Mouse (Mus musculus) embryonic facial prominence, embryonic 11.5 days (tissue): ENCODE measurements around the gene Prss44. TPM values are rescaled to one million over a fixed set of nuclear protein-coding genes. Genes with fewer than 3 reads are reported as not detected.

Experiments used
- ATAC-seq: fragments of 200-750 bp; cut with Nextera tagmentation; replicated peaks from 2 replicates; pipeline ENCODE4 v1.8.0; 2017; ENCODE audit warnings: low read depth; ENCODE audit not compliant: insufficient number of reproducible peaks, low FRiP score, low TSS enrichment
- DNase-seq: peaks from one replicate; pipeline ENCODE4 v3.0.0-alpha.2; 2015; ENCODE audit warnings: low spot score
- H3K27ac ChIP-seq: fragments of 300-500 bp; sonication (generic); replicated peaks from 2 replicates; pipeline ENCODE4 v1.5.1; 2014; ENCODE audit warnings: mild to moderate bottlenecking, low read depth, low read length, control low read depth
- H3K27me3 ChIP-seq: fragments of 300-500 bp; sonication (generic); 2 replicates; pipeline ENCODE4 v1.6.1; 2014; ENCODE audit warnings: mild to moderate bottlenecking, low read length, moderate library complexity, mixed read lengths; ENCODE audit not compliant: control insufficient read depth, insufficient read depth
- H3K36me3 ChIP-seq: fragments of 300-500 bp; sonication (generic); replicated peaks from 2 replicates; pipeline ENCODE4 v1.6.1; 2014; ENCODE audit warnings: low read depth, mild to moderate bottlenecking, low read length, moderate library complexity, mixed read lengths; ENCODE audit not compliant: control insufficient read depth, insufficient read depth
- H3K4me1 ChIP-seq: fragments of 300-500 bp; sonication (generic); 2 replicates; pipeline ENCODE4 v1.6.1; 2014; ENCODE audit warnings: low read length, mixed read lengths; ENCODE audit not compliant: control insufficient read depth, insufficient read depth
- H3K4me2 ChIP-seq: fragments of 300-500 bp; sonication (generic); 2 replicates; pipeline ENCODE4 v1.6.1; 2014; ENCODE audit warnings: low read depth, mild to moderate bottlenecking, control low read depth, low read length, moderate library complexity
- H3K4me3 ChIP-seq: fragments of 300-500 bp; sonication (generic); 2 replicates; pipeline ENCODE4 v1.5.1; 2014; ENCODE audit warnings: low read depth, low read length, control low read depth
- H3K9ac ChIP-seq: fragments of 300-500 bp; sonication (generic); replicated peaks from 2 replicates; pipeline ENCODE4 v1.6.1; 2014; ENCODE audit warnings: mild to moderate bottlenecking, control low read depth, low read length
- H3K9me3 ChIP-seq: fragments of 300-500 bp; sonication (generic); replicated peaks from 2 replicates; pipeline ENCODE4 v1.6.1; 2016; ENCODE audit warnings: mild to moderate bottlenecking, low read length, inconsistent platforms, mixed read lengths; ENCODE audit not compliant: control insufficient read depth
- WGBS: fragments of 180-500 bp; shearing (Covaris S2); extraction: QIAGEN DNeasy Blood & Tissue Kit; methylation state at CpG from one replicate; pipeline ENCODE4 v1.1.7; 2014; 5-methylcytosine and 5-hydroxymethylcytosine counted together
- polyA plus RNA-seq: library from polyadenylated mRNA; unstranded; fragments of >200 nt; fragmentation: Nextera tagmentation; extraction: Ambion mirVana; gene quantifications from 2 replicates; pipeline ENCODE4 v1.2.1, GENCODE M21; 2014

Gene Prss44
- polyA plus RNA-seq, 1 experiment from 2014 or later = not detected

DNA sequence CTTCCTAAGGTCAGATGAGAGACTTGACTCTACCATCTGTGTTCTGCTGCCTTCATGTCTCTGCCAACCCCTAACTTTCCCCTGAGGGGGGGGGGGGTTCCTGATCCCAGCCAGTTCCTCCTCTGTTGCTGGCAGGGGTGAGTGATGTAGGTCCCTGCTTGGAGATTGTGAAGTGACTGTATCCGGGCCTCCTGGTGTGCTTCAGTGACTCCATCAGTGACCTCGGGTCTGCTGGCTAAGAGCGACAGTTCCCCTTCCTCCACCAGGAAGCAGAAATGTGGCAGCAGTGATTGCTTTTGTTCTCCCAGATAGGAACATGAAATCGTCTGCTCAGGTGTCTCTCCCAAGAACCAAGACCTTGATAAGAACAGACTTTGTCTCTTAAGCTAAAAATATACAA, 43.1 kb downstream of the Prss44 start:
- H3K9ac ChIP-seq = no peak overlapping the region
- ATAC-seq (no peak), DNase-seq (no peak)
- 67% methylated on average over 4 of the region's 4 CpGs for WGBS
- H3K27ac ChIP-seq = no peak overlapping the region
- no peak overlapping the region for H3K4me3 ChIP-seq
- H3K36me3 ChIP-seq = no peaks in the 10 kb centered on the region
- peaks cover 4% of the 10 kb centered on the region; the same call in 1 of the 2 replicates for H3K27me3 ChIP-seq
- no peak overlapping the region for H3K4me2 ChIP-seq
- no peaks in the 10 kb centered on the region for H3K4me1 ChIP-seq
- no peaks in the 10 kb centered on the region for H3K9me3 ChIP-seq

DNA sequence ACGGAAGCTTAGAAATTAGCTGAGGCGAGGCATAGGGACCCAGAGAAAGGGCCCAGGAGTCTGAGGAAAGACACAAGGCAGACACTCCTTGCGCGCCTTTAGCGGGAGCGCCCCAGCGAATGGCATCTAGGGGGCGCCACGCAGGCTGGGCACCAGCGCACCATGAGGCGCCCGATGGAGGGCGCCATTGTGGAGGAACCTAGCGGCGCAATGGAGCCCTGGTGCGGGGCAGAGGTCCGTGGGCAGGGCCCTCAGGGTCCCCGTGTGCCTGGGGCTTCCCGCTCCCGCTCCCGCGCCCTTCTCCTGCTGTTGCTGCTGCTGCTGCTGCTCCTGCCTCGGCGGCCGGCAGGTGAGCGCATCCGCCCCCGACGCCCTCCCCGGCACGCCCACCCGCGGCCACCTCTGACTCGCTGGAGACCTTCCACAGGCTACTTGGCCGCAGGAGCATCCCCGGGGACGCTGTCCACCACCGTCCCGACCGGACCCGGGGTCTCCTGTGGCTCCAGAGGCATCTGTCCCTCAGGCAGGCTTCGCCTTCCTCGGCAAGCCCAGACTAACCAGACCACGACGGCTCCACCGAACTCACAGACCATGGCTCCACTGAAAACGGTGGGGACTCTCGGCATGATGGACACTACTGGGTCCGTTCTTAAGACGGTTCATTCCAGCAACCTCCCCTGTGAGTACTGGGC, 44.1 kb downstream of the Prss44 start, which contains the start of gene Prss50:
Gene Prss50, plus strand, starts transcription at position 187 of the 692 bp plus-strand sequence.
- 6% methylated on average over 44 of the region's 50 CpGs for WGBS
- DNase-seq = peak; percentile 67
- no peak within 1 kb of the TSS for H3K27ac ChIP-seq
- no peaks in the 10 kb centered on the region for H3K9me3 ChIP-seq
- H3K9ac ChIP-seq = 0 out of 2 replicates have a peak within 1 kb of the TSS, but pooled peaks have one; percentile 15
- H3K36me3 ChIP-seq = no peaks in the 10 kb centered on the region
- H3K27me3 ChIP-seq = peaks cover 4% of the 10 kb centered on the region; the same call in 1 of the 2 replicates
- H3K4me3 ChIP-seq = peak within 1 kb of the TSS; percentile 26
- H3K4me2 ChIP-seq = peak within 1 kb of the TSS; percentile 67
- no peaks in the 10 kb centered on the region for H3K4me1 ChIP-seq
- no peak for ATAC-seq

- Histone ChIP-seq H3K9me3 (no peaks in the 10 kb centered on the region), H3K27ac (no peak overlapping the region), H3K36me3 (no peaks in the 10 kb centered on the region), H3K27me3 (peaks cover 4% of the 10 kb centered on the region; the same call in 1 of the 2 replicates), H3K4me3 (no peak overlapping the region), H3K4me1 (no peaks in the 10 kb centered on the region), H3K4me2 (no peak overlapping the region), H3K9ac (no peak overlapping the region)
- no peak for ATAC-seq
- no peak for DNase-seq
- WGBS = 34% methylated on average over 5 of the region's 5 CpGs
These were observed 44.7 kb downstream of the Prss44 start for GRCm38 (mm10) chr9:110858523-110858922.

DNA sequence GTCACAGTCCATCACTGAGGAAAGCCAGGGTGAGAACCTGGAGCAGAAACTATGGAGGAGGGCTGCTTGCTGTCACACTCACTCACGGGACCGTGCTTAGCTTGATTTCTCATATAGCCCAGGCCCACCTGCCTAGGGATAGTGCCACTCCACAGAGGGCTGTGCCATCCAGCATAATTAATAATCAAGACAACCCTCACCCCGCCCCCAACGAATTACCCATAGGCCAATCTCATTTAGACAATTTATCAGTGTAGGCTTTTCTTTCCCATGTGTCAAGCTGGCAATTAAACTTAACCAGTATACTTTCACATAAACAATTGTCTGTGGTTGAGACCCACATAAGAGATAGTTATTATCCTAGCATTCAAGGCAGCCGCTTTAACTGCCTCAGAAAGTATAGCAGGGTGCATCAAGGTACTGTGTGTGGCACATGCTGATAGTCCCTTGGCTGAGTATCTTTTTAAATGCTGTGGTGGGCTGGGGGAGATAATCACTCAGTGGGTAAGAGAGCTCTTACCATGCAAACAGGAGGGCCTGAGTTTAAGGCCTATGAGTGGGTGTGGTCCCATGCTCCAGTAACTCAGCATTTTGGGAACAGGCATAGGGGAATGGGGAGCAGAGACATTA, 45.3 kb downstream of the Prss44 start:
- DNase-seq (no peak), ATAC-seq (no peak)
- peaks cover 4% of the 10 kb centered on the region; the same call in 1 of the 2 replicates for H3K27me3 ChIP-seq
- no peak overlapping the region for H3K4me2 ChIP-seq
- H3K36me3 ChIP-seq = no peaks in the 10 kb centered on the region
- H3K9ac ChIP-seq = no peak overlapping the region
- no peak overlapping the region for H3K27ac ChIP-seq
- H3K4me3 ChIP-seq = no peak overlapping the region
- 89% methylated on average over 5 of the region's 5 CpGs for WGBS
- no peaks in the 10 kb centered on the region for H3K4me1 ChIP-seq
- H3K9me3 ChIP-seq = no peaks in the 10 kb centered on the region

DNA sequence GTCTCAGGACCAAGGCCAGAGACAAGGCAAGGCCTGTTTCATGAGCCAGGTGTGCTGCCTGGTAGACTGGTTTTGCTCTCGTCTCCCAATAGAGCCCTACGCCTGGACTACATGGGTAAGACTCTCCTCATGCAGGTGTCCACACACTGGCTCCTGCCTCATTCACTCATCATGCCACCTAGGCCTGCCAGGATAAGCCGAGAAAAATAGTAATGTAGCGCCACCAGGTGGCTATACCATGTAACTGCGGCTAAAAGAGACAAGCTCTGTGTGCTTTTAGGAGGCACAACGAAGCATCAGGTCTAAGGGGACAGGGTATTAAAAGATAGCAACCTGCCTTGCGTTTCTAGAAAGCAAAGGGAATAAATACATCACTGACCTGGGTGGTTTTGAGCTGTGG, 57.2 kb downstream of the Prss44 start:
- Histone ChIP-seq H3K4me2 (no peak overlapping the region), H3K9me3 (no peaks in the 10 kb centered on the region), H3K27ac (no peak overlapping the region), H3K27me3 (peaks cover 16% of the 10 kb centered on the region), H3K4me3 (no peak overlapping the region), H3K9ac (no peak overlapping the region), H3K36me3 (no peaks in the 10 kb centered on the region), H3K4me1 (peaks cover 4% of the 10 kb centered on the region)
- WGBS = 17% methylated on average over 7 of the region's 7 CpGs
- DNase-seq = peak; percentile 73
- no peak for ATAC-seq

Other genes with a start within 250 kb of the Prss44 start
- 25.1 and 29.2 TPM in 2 replicates for gene Nradd, start 189.5 kb upstream of the Prss44 start, polyA plus RNA-seq
- gene Nbeal2, start 159.8 kb upstream of the Prss44 start, polyA plus RNA-seq = 0.70 and 0.71 TPM in 2 replicates
- gene Ccdc12, start 157.5 kb upstream of the Prss44 start, polyA plus RNA-seq = 117 and 118 TPM in 2 replicates
- gene Myl3, start 72.1 kb upstream of the Prss44 start, polyA plus RNA-seq = 2.8 and 14.9 TPM in 2 replicates
- gene Pth1r, start 66.8 kb upstream of the Prss44 start, polyA plus RNA-seq = 37.8 and 39.8 TPM in 2 replicates
- not detected in 2 replicates for gene Prss42, start 15.8 kb upstream of the Prss44 start, polyA plus RNA-seq
- not detected in 2 replicates for gene Prss43, start 12.7 kb downstream of the Prss44 start, polyA plus RNA-seq
- not detected in 2 replicates for gene Prss45, start 20.6 kb downstream of the Prss44 start, polyA plus RNA-seq
- not detected in 2 replicates for gene Prss46, start 30.5 kb downstream of the Prss44 start, polyA plus RNA-seq
- gene Prss50, start 44.0 kb downstream of the Prss44 start, polyA plus RNA-seq = 0.26 and 0.69 TPM in 2 replicates
- 1.1 TPM in 2 replicates for gene Als2cl, start 65.9 kb downstream of the Prss44 start, polyA plus RNA-seq
- 0.13 and 0.29 TPM in 2 replicates for gene Tmie, start 66.1 kb downstream of the Prss44 start, polyA plus RNA-seq
- gene Fam240a, start 102.9 kb downstream of the Prss44 start, polyA plus RNA-seq = not detected in 2 replicates
- gene Tdgf1, start 132.2 kb downstream of the Prss44 start, polyA plus RNA-seq = not detected in 2 replicates
- 0.20 and 0.74 TPM in 2 replicates for gene Lrrc2, start 137.6 kb downstream of the Prss44 start, polyA plus RNA-seq
- gene Rtp3, start 176.6 kb downstream of the Prss44 start, polyA plus RNA-seq = 0.13 and 0.28 TPM in 2 replicates
- gene Ltf, start 205.3 kb downstream of the Prss44 start, polyA plus RNA-seq = 0.66 and 1.1 TPM in 2 replicates
- gene Ccrl2, start 243.5 kb downstream of the Prss44 start, polyA plus RNA-seq = 0.76 and 0.99 TPM in 2 replicates